Mouse (Mus musculus) layer of hippocampus, adult 11-12 months (tissue): ENCODE measurements at regions not wholly inside any gene's neighbourhood (a gene's known extent, or its start where the extent isn't known, plus 50 kb on each side); places are given as distances from the start of the nearest gene placed in this dataset.

Experiments
- DNase-seq: peaks from one replicate; pipeline ENCODE4 v3.0.0; 2022; ENCODE audit warnings: low spot score

DNA sequence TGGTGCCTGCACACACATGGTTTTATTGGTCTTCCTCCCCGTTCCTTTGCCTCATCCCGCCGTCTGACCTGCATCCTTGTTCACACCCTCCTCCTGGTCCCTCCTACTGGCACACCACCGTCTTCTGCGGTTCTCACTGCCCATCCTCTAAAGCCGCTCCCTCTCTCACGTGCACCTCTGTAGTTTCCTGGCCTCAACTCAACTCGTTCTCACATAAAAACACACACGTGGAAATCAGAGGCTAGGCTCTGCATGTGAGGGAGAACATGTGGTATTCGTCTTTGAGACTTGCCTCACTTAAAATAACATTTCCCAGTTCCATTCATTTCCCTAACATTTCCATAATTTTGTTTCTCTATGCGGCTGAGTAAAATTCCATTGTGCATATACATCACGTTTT, 69.5 kb downstream of the Aldh8a1 start:
- no peak for DNase-seq

GRCm38 (mm10) chr10:21448132-21448531, 71.0 kb downstream of the Aldh8a1 start:
- no peak for DNase-seq

DNA sequence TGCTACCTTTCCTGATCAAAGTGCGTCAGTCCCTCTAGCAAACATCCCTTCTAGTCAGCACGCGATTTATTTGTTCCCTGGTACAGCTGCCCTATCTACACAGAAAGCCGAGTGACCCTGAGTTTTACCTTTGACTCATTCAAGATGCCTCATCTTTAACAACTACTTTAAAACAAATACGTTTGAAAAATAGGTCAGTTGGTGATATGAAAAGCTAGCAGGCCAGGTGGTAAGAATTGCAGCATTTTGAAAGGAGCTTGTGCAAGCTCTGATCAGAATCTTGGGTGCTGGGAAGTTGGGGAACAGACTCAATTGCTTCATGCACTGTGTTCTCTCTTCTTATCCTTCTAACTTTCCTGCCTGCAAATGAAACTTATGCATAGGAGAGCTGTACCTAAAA, 71.9 kb downstream of the Aldh8a1 start:
- DNase-seq, result no peak

DNA sequence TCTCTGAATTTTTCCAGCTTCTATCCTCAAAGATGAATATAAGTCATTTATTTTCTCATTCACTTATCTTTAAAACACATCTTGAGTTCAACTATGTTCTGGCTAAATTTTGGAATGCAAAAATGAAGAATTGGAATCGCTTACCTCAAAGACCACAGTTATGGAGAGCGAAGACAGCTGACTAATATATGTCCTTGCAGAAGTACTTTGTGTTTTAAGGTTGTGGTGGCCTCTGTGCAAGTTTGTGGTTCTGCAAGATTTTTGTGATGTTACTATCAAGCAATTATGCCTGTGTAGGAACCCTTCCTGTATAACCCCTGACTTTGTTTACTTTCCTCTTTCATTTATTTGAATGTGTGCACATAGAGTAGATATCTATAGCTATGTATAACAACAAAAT, 75.5 kb downstream of the Aldh8a1 start:
- DNase-seq, result no peak

- no peak for DNase-seq
These were observed 76.4 kb downstream of the Aldh8a1 start for GRCm38 (mm10) chr10:21453527-21453926.

DNA sequence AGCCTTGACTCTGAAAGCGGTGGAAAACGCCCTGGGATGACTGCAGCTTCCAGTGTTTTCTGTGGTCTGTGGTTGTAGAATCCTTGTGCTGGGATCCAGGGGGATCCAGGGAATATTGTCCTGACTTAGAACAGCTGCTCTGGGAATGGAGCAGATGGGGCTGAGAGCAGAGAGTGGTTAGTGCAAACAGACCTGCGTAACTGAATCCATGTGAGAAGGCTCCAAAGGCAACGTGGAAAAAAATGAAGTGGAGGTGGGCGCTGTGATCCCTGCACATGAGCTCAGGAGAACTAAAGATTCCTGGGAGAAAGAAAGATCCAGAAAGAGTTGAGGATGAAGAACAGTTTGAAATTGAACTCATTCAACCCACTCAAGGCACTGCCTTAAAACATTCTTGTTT, 77.1 kb downstream of the Aldh8a1 start:
- DNase-seq, result no peak

DNA sequence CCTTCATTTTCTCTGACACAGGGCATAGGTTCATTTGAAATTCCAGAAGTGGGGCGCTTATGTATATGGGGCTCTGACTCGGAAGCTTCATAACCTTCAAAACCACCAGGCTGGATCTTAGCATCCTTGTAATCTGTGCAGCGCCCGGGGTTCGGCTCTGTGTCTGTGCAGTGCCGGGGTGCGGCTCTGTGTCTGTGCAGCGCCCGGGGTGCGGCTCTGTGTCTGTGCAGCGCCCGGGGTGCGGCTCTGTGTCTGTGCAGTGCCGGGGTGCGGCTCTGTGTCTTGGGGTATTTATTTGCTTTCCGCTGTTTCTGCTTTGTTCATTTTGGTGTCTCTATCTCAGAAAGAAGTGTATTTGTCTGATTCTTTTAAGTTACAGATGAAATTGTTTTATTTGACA, 77.7 kb downstream of the Aldh8a1 start:
- no peak for DNase-seq

- no peak for DNase-seq
These were observed 78.8 kb downstream of the Aldh8a1 start for GRCm38 (mm10) chr10:21455863-21456262.

DNA sequence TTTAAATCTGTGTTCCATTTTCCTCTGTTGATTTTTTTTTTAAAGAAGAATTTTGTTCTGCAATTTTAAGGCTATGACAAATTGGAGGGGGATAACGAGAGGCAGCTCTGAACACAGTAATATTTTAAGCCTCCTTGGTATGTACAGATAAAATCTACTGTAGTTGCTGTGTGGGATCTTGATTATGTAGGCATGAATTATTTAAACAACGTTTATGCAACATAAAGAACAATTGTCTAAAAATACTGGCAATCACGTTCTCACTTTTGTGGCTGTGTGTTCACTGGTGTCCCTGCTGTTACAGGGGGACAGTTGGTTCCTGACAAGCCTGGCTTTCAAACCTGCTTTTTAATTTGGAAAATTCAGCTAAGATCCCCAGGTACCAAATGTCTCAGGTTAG, 79.3 kb downstream of the Aldh8a1 start:
- no peak for DNase-seq

DNA sequence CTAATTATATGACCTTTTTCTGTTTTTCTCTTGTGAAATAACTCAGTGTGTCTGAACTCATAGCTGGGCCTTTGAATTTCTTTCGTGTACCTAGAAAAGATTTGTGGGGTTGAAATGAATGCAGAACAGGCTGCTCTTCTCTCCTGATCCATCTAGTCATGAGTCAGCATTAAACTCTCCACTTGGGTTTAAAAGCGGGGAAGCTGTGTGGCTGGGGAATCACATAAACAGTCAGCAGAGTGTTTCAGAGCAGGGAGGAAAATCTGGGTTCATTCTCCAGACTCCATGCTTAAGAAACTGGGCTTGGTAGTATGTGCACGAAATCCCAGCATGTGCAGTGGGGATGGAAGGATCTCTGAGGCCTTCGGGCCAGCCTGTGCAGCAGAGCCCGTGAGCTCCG, 79.9 kb downstream of the Aldh8a1 start:
- DNase-seq, result no peak

DNA sequence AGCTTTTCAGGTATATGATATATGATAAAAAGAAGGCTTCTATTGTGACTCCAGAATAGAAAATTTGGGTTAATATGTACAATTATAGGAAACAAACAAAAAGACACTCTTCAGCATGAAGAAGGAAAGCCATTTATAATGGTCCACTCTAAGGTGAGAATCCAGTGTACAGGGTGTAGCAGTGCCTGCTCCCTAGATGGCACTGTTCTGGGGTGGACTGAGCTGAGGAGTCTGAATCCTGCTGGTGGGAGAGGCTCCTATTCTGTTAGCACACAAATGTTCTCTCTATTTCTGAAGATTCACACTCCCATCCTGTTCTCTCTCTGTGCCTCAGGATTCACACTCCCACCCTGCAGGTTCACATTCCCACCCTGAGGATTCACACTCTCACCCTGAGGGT, 81.5 kb downstream of the Aldh8a1 start:
- DNase-seq, result no peak

DNA sequence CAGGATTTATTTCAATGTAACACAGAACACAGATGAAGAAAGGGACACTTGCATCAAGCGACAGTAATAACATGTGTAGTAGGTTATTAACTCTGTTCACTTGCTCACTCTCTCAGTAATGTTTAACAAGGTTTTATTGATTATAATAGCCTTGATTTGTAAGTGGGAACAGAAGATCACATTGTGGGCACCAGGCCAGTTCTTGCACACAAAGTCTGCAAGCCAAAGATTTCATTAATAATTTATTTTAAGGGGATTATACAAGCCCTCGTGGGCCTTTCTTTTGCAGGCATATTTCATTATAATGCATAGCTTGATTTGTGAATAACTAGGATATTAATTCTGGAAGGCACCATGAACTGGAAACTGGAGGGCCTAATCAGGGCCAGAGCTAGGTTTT, 83.0 kb downstream of the Aldh8a1 start:
- no peak for DNase-seq

DNA sequence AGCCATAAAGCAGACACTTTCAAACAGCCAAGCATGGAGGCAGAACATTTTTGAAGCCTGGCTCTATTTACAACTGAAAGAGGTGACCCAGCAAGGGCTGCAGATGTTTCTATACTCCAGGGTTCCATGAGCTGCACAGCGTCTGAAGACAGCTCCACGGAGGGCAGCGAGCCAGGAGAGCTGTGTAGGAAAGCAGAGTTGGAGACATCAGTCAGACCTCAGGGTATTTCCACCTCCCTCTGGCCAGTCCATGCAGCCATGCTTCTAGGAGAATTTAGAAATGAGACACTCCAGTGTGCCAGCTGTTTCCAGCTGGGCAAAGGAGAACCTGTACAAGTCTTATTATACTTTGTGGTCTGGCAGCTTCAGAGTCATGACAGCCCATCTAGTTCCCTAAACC, 85.8 kb downstream of the Aldh8a1 start:
- DNase-seq, result no peak

DNA sequence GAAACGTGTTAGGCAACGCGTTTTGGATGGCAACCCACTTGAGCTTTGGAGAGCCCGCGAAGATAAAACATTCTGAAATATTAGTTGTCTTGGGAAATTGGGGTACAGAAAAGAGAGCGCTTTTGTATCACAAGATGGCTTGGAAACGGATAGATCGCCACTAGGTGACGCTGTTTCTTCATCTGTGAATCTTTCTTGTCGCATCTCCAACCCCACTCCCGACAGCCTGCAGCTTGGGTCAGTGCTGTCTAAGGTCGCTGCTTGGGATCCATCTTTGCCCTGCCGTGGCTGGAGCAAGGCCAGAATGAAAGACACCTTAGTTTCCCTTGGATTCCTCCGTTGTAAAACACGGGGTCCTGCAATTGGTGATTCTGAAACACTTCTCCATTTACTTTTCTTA, 88.3 kb downstream of the Aldh8a1 start:
- peak; percentile 92 for DNase-seq

DNA sequence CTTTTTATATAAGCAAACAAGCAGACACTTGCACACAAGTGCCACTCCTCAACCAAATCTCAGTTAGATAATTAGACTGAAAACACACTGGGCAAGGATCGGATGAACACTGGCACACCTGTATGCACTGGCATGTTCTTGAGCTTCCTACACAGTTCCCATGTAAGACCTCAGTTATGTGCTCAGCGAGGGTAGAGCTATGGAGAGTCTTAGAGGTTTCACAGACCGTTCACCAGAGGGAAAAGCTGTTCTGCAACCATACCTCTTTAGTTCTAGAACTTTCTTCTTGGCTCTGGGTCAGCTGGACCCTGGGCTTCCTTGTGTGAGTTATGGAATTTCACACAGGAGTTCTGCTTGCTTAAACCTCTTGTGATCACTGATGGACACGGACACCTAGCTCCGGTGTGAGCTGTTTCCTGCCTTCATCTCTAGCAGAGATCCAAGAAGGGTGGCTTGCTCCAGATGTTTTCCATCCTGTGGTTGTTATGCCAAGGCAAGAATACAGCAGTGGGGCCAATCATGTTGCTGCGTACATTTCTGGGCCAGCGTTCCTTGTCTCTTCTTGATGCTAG, 88.8 kb downstream of the Aldh8a1 start:
- DNase-seq, result no peak

GRCm38 (mm10) chr10:21467425-21468085, 90.5 kb downstream of the Aldh8a1 start:
- DNase-seq, result no peak

GRCm38 (mm10) chr10:21468421-21468820, 91.3 kb downstream of the Aldh8a1 start:
- DNase-seq, result no peak

DNA sequence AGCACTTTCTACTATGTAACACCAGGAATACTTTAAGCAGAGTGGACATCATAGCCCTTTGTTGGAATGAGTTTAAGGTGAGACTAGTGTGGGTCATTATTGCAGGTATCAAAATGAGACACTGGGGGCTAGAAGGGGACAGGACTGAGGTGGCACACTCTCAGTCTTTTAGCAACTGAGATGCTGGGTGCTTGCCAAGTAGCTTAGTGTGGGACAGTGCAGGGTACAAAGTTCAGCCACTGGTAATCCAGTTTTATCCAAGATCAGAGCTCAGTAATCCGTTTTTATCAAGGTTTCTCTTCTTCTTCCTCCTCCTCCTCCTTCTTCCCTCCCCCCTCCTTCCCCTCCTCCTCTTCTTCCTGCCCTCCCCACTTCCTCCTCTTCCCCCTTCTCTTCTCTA, 92.9 kb downstream of the Aldh8a1 start:
- DNase-seq, result no peak

DNA sequence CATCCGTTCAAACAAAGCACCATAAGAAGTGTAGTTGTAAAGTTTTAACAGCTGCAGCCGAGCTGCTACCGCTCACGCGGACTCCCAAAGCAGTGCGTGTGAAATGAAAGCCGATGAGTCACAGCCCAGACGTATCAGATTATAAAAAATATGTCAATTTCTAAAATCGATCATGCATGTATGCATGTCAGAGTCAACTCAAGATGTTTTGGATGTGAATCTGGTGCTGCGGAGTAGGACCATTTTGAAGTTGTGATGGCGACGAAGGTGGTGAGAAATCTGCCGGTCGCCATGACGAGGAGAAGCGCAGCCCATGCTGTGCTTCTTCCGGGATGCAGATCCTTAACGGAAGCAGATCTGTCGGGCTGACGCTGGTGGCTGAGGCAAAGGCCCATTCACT, 93.5 kb downstream of the Aldh8a1 start:
- peak; percentile 45 for DNase-seq

DNA sequence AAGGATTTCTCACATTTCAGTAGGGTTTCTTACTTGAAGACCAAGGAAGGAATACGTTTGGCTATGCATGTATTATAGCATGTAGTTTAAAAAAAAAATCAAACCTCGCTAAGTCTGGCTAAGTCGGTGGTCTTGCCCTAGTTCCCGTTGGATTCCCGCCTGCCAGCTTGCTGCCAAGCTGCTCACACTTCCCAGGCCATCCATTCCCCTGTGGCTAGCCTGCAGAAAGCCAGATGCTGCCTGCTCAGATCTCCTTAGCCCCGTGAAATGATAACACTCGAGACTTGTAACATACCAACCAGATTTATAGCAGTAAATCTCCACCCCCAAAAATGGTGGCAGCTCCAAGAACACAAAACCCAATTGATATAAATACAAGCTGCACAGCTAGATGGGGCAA, 97.2 kb downstream of the Aldh8a1 start:
- DNase-seq, result no peak

DNA sequence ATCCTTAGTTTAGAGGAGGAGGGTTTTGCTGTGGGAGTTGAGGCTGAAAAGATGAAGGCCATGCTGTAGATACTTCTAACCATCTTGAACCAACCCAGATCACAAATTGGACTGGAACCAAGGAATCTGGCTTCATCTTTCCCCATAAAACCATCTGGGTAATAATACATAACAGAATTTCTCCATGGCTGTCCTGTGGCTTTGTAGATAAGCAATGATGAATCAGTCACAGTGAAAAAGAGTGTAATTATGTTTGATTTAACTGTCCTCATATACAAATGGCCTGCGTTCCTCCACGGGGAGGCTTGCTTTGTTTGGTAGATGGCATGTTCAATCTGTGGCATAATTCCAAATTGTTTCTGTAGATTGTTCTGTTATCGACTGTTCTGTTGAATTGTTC, 100.9 kb downstream of the Aldh8a1 start:
- DNase-seq, result no peak

DNA sequence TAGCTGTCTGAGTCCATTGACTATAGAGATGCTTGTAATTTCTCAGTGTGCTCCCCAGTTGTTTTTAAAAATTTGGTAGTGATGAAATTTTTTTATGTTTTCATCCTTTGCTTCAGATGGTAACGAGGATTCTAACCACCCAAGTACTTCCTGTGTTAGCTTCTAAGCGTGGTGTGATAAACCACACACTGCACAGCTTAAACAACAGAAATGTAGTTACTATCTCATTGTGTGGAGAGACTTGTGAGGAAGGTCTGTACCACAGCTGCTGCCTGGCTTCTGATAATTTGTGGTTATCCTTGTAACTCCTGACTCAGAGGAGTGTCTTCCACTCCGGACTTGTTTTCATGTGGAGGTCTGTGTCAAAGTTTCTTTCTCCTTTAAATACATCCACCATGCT, 102.3 kb downstream of the Aldh8a1 start:
- no peak for DNase-seq

GRCm38 (mm10) chr10:21481255-21481654, 104.2 kb downstream of the Aldh8a1 start:
- DNase-seq, result no peak

GRCm38 (mm10) chr10:21482055-21482454, 105.0 kb downstream of the Aldh8a1 start:
- no peak for DNase-seq
